Mouse (Mus musculus) lung, postnatal 0 days (tissue): ENCODE data around the gene Tas2r143. TPM values are rescaled to one million over a fixed set of nuclear protein-coding genes. Genes with fewer than 3 reads are reported as not detected.

Experiments
- ATAC-seq: fragments of 200-750 bp; cut with Nextera tagmentation; 2 replicates; pipeline ENCODE4 v1.8.0; 2017; ENCODE audit warnings: moderate library complexity
- DNase-seq: peaks from one replicate; pipeline ENCODE4 v3.0.0-alpha.2; 2016; ENCODE audit warnings: low spot score
- H3K27ac ChIP-seq: fragments of 300-500 bp; sonication (generic); 2 replicates; pipeline ENCODE4 v1.5.1; 2014; ENCODE audit warnings: antibody characterized with exemption, mild to moderate bottlenecking, low read length, mixed read lengths
- H3K27me3 ChIP-seq: fragments of 300-500 bp; sonication (generic); replicated peaks from 2 replicates; pipeline ENCODE4 v1.6.1; 2014; ENCODE audit warnings: low read length, mixed read lengths; ENCODE audit not compliant: insufficient read depth
- H3K36me3 ChIP-seq: fragments of 300-500 bp; sonication (generic); 2 replicates; pipeline ENCODE4 v1.6.1; 2014; ENCODE audit warnings: low read length, mixed read lengths; ENCODE audit not compliant: insufficient read depth
- H3K4me1 ChIP-seq: fragments of 300-500 bp; sonication (generic); 2 replicates; pipeline ENCODE4 v1.6.1; 2014; ENCODE audit warnings: antibody characterized with exemption, low read depth, low read length, mixed read lengths; ENCODE audit not compliant: insufficient read depth
- H3K4me2 ChIP-seq: fragments of 300-500 bp; sonication (generic); replicated peaks from 2 replicates; pipeline ENCODE4 v1.6.1; 2014; ENCODE audit warnings: low read depth, mild to moderate bottlenecking, low read length, moderate library complexity, mixed read lengths
- H3K4me3 ChIP-seq: fragments of 300-500 bp; sonication (generic); 2 replicates; pipeline ENCODE4 v1.5.1; 2014; ENCODE audit warnings: low read depth, low read length
- H3K9ac ChIP-seq: fragments of 300-500 bp; sonication (generic); replicated peaks from 2 replicates; pipeline ENCODE4 v1.6.1; 2014; ENCODE audit warnings: low read depth, mild to moderate bottlenecking
- H3K9me3 ChIP-seq: fragments of 300-500 bp; sonication (generic); 2 replicates; pipeline ENCODE4 v1.6.1; 2016; ENCODE audit warnings: low read length, mixed read lengths
- CTCF ChIP-seq: IDR thresholded peaks from 2 replicates; pipeline ENCODE4 v1.5.1; 2016; ENCODE audit warnings: antibody characterized with exemption, mild to moderate bottlenecking
- EP300 ChIP-seq: IDR thresholded peaks from 2 replicates; pipeline ENCODE4 v1.6.1; 2016; ENCODE audit warnings: antibody characterized with exemption, mild to moderate bottlenecking, control low read depth
- WGBS: fragments of 180-500 bp; shearing (Covaris S2); extraction: QIAGEN DNeasy Blood & Tissue Kit; methylation state at CpG from one replicate; pipeline ENCODE4 v1.1.7; 2014; 5-methylcytosine and 5-hydroxymethylcytosine counted together
- polyA plus RNA-seq: library from polyadenylated mRNA; unstranded; fragments of >200 nt; fragmentation: Nextera tagmentation; extraction: Ambion mirVana; gene quantifications from 2 replicates; pipeline ENCODE4 v1.2.1, GENCODE M21; 2015

Gene Tas2r143
- polyA plus RNA-seq, 1 experiment from 2014 or later = not detected

- no peaks in the 10 kb centered on the region for H3K9me3 ChIP-seq
- ATAC-seq = no peak
- H3K4me3 ChIP-seq = no peak overlapping the region
- H3K27ac ChIP-seq = no peak overlapping the region
- no peaks in the 10 kb centered on the region for H3K4me1 ChIP-seq
- H3K36me3 ChIP-seq = peaks cover 13% of the 10 kb centered on the region; the same call in 1 of the 2 replicates
- H3K27me3 ChIP-seq = no peaks in the 10 kb centered on the region
- no peak overlapping the region for H3K4me2 ChIP-seq
- DNase-seq = no peak
- TF ChIP-seq EP300 (no peak), CTCF (no peak)
- 88% methylated on average over 4 of the region's 4 CpGs for WGBS
- no peak overlapping the region for H3K9ac ChIP-seq
Observed at GRCm38 (mm10) chr6:42364066-42364465, 36.0 kb upstream of the Tas2r143 start.

DNA sequence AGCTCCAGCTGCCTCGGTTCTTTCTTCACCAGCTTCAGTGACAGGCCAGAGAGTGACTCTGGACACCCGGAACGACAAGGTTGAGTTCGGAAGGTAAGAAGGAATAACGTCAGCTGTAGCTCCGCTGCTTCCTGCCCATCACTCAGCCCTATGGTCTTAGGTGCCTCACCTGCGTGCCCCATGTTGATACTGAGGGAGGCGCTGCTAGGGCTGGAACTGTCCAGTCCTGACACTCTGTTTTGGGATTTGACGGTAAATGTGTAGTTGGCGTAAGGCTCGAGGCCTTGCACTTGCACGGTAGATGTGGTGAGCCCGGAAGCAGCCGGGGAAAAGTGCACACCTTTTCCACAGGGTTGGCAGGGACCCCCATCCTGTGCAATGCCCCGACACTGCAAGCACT, 35.4 kb upstream of the Tas2r143 start:
- no peaks in the 10 kb centered on the region for H3K4me1 ChIP-seq
- H3K4me2 ChIP-seq = no peak overlapping the region
- H3K27ac ChIP-seq = no peak overlapping the region
- TF ChIP-seq EP300 (no peak), CTCF (no peak)
- DNase-seq = no peak
- H3K4me3 ChIP-seq = no peak overlapping the region
- no peak overlapping the region for H3K9ac ChIP-seq
- no peaks in the 10 kb centered on the region for H3K9me3 ChIP-seq
- 77% methylated on average over 15 of the region's 15 CpGs for WGBS
- no peak for ATAC-seq
- no peaks in the 10 kb centered on the region for H3K27me3 ChIP-seq
- H3K36me3 ChIP-seq = peaks cover 10% of the 10 kb centered on the region; the same call in 1 of the 2 replicates

DNA sequence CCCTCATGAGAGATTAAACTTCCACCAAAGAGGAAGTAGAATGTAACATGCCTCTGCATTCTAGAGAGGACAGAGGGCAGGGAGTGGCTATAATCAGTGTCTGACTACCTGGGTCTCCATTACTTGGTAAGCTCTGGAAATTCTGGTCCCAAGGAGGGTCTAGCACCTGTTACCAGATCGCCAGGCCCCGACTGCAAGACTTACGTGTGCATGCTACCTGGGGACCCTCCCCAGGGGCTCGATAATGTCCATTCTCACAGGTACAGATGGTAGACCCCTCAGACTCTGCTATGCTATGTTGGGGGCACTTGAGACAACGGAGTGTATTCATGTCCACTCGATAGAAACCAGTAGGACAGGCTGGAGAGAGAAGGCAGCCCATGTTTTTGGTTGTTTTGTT, 34.8 kb upstream of the Tas2r143 start:
- no peak overlapping the region for H3K4me3 ChIP-seq
- DNase-seq (no peak), ATAC-seq (no peak)
- no peaks in the 10 kb centered on the region for H3K9me3 ChIP-seq
- no peaks in the 10 kb centered on the region for H3K4me1 ChIP-seq
- 89% methylated on average over 6 of the region's 6 CpGs for WGBS
- no peaks in the 10 kb centered on the region for H3K27me3 ChIP-seq
- H3K36me3 ChIP-seq = peaks cover 4% of the 10 kb centered on the region; the same call in 1 of the 2 replicates
- TF ChIP-seq EP300 (no peak), CTCF (no peak)
- H3K9ac ChIP-seq = no peak overlapping the region
- no peak overlapping the region for H3K4me2 ChIP-seq
- no peak overlapping the region for H3K27ac ChIP-seq

GRCm38 (mm10) chr6:42369870-42370269, 30.2 kb upstream of the Tas2r143 start:
- ATAC-seq (peak; percentile 42), DNase-seq (peak; percentile 89)
- no peak overlapping the region for H3K4me3 ChIP-seq
- H3K27ac ChIP-seq = 0 out of 2 replicates have a peak overlapping the region, but pooled peaks have one; percentile 9
- peaks cover 5% of the 10 kb centered on the region; the same call in 1 of the 2 replicates for H3K4me1 ChIP-seq
- 35% methylated on average over 3 of the region's 3 CpGs for WGBS
- H3K36me3 ChIP-seq = no peaks in the 10 kb centered on the region
- H3K4me2 ChIP-seq = no peak overlapping the region
- TF ChIP-seq EP300 = peak; percentile 38
- no peak for TF ChIP-seq CTCF
- H3K9me3 ChIP-seq = no peaks in the 10 kb centered on the region
- no peak overlapping the region for H3K9ac ChIP-seq
- no peaks in the 10 kb centered on the region for H3K27me3 ChIP-seq

DNA sequence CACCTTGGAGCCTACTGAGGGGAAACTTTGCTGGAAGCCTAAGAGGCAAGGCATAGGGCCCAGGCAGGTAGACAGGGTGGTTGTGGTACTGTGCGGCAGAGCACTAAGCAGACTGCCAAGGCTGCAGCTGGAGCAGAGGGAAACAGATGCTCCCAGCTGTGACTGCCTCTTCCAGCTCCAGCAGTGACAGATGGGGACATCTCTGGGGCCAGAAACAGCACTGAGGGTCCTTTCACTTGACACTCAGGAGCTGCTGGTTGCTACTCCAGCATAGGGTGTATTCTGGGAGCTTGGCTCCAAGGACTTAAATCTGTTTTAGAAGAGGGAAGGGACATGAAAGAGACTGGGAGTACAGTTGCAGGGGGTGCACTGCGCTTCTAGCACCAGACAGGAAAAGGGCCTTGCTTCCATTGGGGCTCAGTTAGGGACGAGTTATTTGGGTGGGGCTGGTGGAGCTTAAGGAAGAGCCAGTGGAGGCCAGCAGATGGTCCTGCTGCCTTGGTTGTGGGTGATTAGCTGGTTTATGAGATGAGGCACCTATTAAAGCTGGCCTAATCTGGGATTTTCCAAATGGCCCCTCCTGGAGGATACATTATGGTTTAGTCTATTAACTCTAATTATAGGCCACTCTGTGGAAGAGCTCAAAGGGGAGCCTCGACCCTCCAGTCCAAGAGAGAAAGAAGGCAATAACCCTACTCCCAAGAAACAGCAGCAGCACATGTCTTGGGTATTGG, 29.2 kb upstream of the Tas2r143 start:
- Histone ChIP-seq H3K27me3 (no peaks in the 10 kb centered on the region), H3K4me3 (no peak overlapping the region), H3K36me3 (no peaks in the 10 kb centered on the region), H3K9me3 (no peaks in the 10 kb centered on the region), H3K4me1 (peaks cover 5% of the 10 kb centered on the region; the same call in 1 of the 2 replicates), H3K4me2 (0 out of 2 replicates have a peak overlapping the region, but pooled peaks have one; percentile 11), H3K9ac (no peak overlapping the region), H3K27ac (peak overlapping the region; percentile 71)
- DNase-seq (peak; percentile 87), ATAC-seq (peak; percentile 73)
- 47% methylated on average over 4 of the region's 4 CpGs for WGBS
- TF ChIP-seq CTCF = no peak
- no peak for TF ChIP-seq EP300

DNA sequence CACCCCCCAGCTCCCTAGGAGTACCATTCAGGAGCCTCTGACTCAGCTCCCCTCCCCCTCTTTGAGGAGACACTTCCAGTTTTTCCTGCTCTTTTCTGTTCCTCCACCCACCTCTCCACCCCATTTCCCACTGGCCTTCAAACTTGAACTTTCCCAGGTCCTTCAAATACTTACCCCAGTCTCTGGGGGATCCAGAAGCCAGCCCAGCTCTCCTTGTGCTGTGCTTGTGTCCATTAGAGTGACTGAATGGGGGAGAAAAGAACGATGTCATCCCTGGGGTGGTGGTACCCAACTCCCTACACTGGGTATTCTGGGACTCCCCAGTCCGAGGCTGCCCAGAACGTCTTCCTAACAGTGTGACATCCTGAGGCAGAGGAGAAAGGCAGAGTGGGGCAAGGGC, 28.0 kb upstream of the Tas2r143 start:
- 15% methylated on average over 3 of the region's 3 CpGs for WGBS
- H3K9me3 ChIP-seq = no peaks in the 10 kb centered on the region
- TF ChIP-seq CTCF (no peak), EP300 (no peak)
- DNase-seq (no peak), ATAC-seq (no peak)
- H3K4me3 ChIP-seq = peak overlapping the region; percentile 57
- peak overlapping the region; percentile 87 for H3K4me2 ChIP-seq
- peak overlapping the region; percentile 91 for H3K27ac ChIP-seq
- H3K27me3 ChIP-seq = no peaks in the 10 kb centered on the region
- peaks cover 14% of the 10 kb centered on the region for H3K4me1 ChIP-seq
- H3K9ac ChIP-seq = peak overlapping the region; percentile 74; the same call in 1 of the 2 replicates
- no peaks in the 10 kb centered on the region for H3K36me3 ChIP-seq
